ENCODE assay signal across 10 mouse cellular contexts in the genomic region with DNA sequence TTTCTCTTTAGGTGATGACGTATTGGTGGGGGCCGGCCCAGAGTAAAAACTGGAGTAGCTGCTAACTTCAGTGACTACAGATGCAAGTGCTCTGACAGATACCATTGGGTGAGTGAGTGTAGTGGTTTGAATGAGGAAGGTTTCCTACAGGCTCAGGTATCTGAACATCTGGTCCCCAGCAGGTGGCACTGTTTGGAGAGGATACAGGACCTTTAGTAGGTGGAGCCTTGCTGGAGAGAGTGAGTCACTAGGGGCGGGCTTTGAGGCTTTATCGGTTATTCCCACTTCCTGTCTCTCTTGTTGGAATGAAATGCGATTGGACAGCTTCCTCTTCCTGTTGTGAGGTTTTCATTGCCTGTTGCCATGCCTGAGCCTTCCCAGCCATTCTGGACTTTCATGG.
DNase-seq lines count a peak whose midpoint lies in the region; ATAC-seq and TF ChIP-seq lines count a peak whose summit lies in the region.
"Had no signal": no experiment of that assay in that cellular context is flagged by ENCODE, and none has a peak within 500 bp of the region (broad histone marks: within the 10 kb centered on the region; RNA-seq: fewer than 3 reads in every experiment).

No protein-coding gene starts in this region.

- TF ChIP-seq CTCF in E14TG2a.4 (conservative IDR thresholded peaks at IDR 0.05; ENCODE audit: low read length) = peak; percentile 14; the same call in 1 of the 2 replicates

- no peak overlapping the region for H3K27ac ChIP-seq in kidney, embryonic 15.5 days
- no peak overlapping the region for H3K27ac ChIP-seq in embryonic facial prominence, embryonic 10.5 days (replicated peaks)
- H3K27ac ChIP-seq in midbrain, embryonic 14.5 days (replicated peaks; ENCODE audit: low read depth, low read length) = no peak overlapping the region
- H3K27ac ChIP-seq: neural tube, embryonic 12.5 days had no signal

- no peak overlapping the region for H3K4me2 ChIP-seq in kidney, embryonic 15.5 days
- no peak overlapping the region for H3K4me2 ChIP-seq in midbrain, embryonic 14.5 days (ENCODE audit: low read length)
- H3K4me2 ChIP-seq: neural tube, embryonic 12.5 days had no signal

- H3K9ac ChIP-seq in kidney, embryonic 15.5 days = no peak overlapping the region
- no peak overlapping the region for H3K9ac ChIP-seq in midbrain, embryonic 14.5 days (replicated peaks; ENCODE audit: low read length)
- H3K9ac ChIP-seq: neural tube, embryonic 12.5 days had no signal

- no peaks in the 10 kb centered on the region for H3K9me3 ChIP-seq in kidney, embryonic 15.5 days (replicated peaks)
- no peaks in the 10 kb centered on the region for H3K9me3 ChIP-seq in E14TG2a.4 (ENCODE audit: low read length)
- no peaks in the 10 kb centered on the region for H3K9me3 ChIP-seq in embryonic facial prominence, embryonic 10.5 days
- H3K9me3 ChIP-seq in midbrain, embryonic 14.5 days (ENCODE audit: control insufficient read depth, low read length) = no peaks in the 10 kb centered on the region
- H3K9me3 ChIP-seq: neural tube, embryonic 12.5 days had no signal

- no peak overlapping the region for H3K4me3 ChIP-seq in kidney, embryonic 15.5 days (replicated peaks)
- no peak overlapping the region for H3K4me3 ChIP-seq in E14TG2a.4 (replicated peaks; ENCODE audit: low read length)
- H3K4me3 ChIP-seq in embryonic facial prominence, embryonic 10.5 days = no peak overlapping the region
- H3K4me3 ChIP-seq in midbrain, embryonic 14.5 days (replicated peaks; ENCODE audit: low read depth, low read length) = no peak overlapping the region
- H3K4me3 ChIP-seq: megakaryocyte, embryonic 14.5 days; neural tube, embryonic 12.5 days had no signal

- no peak for ATAC-seq in kidney, embryonic 15.5 days (replicated peaks; ENCODE audit: low FRiP score)
- no peak for ATAC-seq in midbrain, embryonic 14.5 days (ENCODE audit: low FRiP score, low TSS enrichment)

- H3K27me3 ChIP-seq in kidney, embryonic 15.5 days = no peaks in the 10 kb centered on the region
- no peaks in the 10 kb centered on the region for H3K27me3 ChIP-seq in E14TG2a.4 (ENCODE audit: insufficient read depth, low read length)
- no peaks in the 10 kb centered on the region for H3K27me3 ChIP-seq in embryonic facial prominence, embryonic 10.5 days (replicated peaks; ENCODE audit: low read depth, poor library complexity, severe bottlenecking)
- H3K27me3 ChIP-seq in midbrain, embryonic 14.5 days (ENCODE audit: control insufficient read depth, insufficient read depth, low read length) = no peaks in the 10 kb centered on the region
- H3K27me3 ChIP-seq: megakaryocyte, embryonic 14.5 days; neural tube, embryonic 12.5 days had no signal

- peak; percentile 16 to 59 for DNase-seq in adrenal gland, adult (ENCODE audit: inconsistent age in 2 of 2, low spot score in 1 of 2)
- no peak for DNase-seq in adrenal gland, postnatal 4 days (ENCODE audit: low spot score in 2 of 2)
- peak; percentile 8 for DNase-seq in kidney, adult 9 months
- DNase-seq in embryonic facial prominence, embryonic 10.5 days (ENCODE audit: low spot score) = peak; percentile 13
- DNase-seq in midbrain, embryonic 14.5 days = no peak
- DNase-seq in cerebellum, adult 11 months = no peak

- no peaks in the 10 kb centered on the region for H3K36me3 ChIP-seq in kidney, embryonic 15.5 days
- H3K36me3 ChIP-seq in E14TG2a.4 (ENCODE audit: insufficient read depth, low read length) = no peaks in the 10 kb centered on the region
- H3K36me3 ChIP-seq in embryonic facial prominence, embryonic 10.5 days (replicated peaks) = no peaks in the 10 kb centered on the region
- no peaks in the 10 kb centered on the region for H3K36me3 ChIP-seq in midbrain, embryonic 14.5 days (ENCODE audit: control insufficient read depth, insufficient read depth, low read length)
- H3K36me3 ChIP-seq: neural tube, embryonic 12.5 days had no signal

- 86% methylated on average over 5 of the region's 5 CpGs for WGBS in kidney, embryonic 15.5 days
- WGBS in embryonic facial prominence, embryonic 10.5 days = 86% methylated on average over 5 of the region's 5 CpGs
- WGBS in midbrain, embryonic 14.5 days = 93% methylated on average over 5 of the region's 5 CpGs

- H3K4me1 ChIP-seq in kidney, embryonic 15.5 days = no peaks in the 10 kb centered on the region
- peaks cover 34% of the 10 kb centered on the region for H3K4me1 ChIP-seq in E14TG2a.4 (replicated peaks; ENCODE audit: low read depth, low read length)
- 0 out of 2 replicates have a peak, but pooled peaks cover 3% of the 10 kb centered on the region for H3K4me1 ChIP-seq in embryonic facial prominence, embryonic 10.5 days
- H3K4me1 ChIP-seq in midbrain, embryonic 14.5 days (ENCODE audit: control insufficient read depth, insufficient read depth, low read length) = 0 out of 2 replicates have a peak, but pooled peaks cover 3% of the 10 kb centered on the region
- H3K4me1 ChIP-seq: megakaryocyte, embryonic 14.5 days; neural tube, embryonic 12.5 days had no signal

Comparison
In these comparisons a context has a peak if more than half of its experiments do, and no peak if none do; other contexts are left out.
1. DNase-seq: peak in adrenal gland, adult (2 of 2), kidney, adult 9 months (single experiment) and embryonic facial prominence, embryonic 10.5 days (single experiment); none in adrenal gland, postnatal 4 days (0 of 2), midbrain, embryonic 14.5 days (single experiment) and cerebellum, adult 11 months (single experiment).